Mouse (Mus musculus) megakaryocyte-erythroid progenitor cell, adult 5-6 weeks (primary cell): ENCODE measurements around the gene Lrrd1. TPM values are rescaled to one million over a fixed set of nuclear protein-coding genes. Genes with fewer than 3 reads are reported as not detected.

Experiments used
- total RNA-seq, 2 experiments: library from RNA; stranded (forward) in 1 of 2; stranded (reverse) in 1 of 2; fragments of 200-1000, 215-1000 nt in 1 of 2; fragments of >200 nt in 1 of 2; fragmentation: Nextera tagmentation in 1 of 2; gene quantifications; 2 replicates each; pipeline ENCODE4 v1.2.3; 2014 to 2017

Gene Lrrd1
- total RNA-seq, 2 experiments from 2014 or later, result 0.28 to 0.31 TPM

Other genes with a start within 250 kb of the Lrrd1 start
- 16.6 and 38.2 TPM in 2 replicates for gene Pex1, start 249.1 kb upstream of the Lrrd1 start, total RNA-seq (2014; fragmentation: Nextera tagmentation)
- gene Pex1, start 249.1 kb upstream of the Lrrd1 start, total RNA-seq (2017), result 20.7 and 22.1 TPM in 2 replicates
- 10.7 and 17.7 TPM in 2 replicates for gene Rbm48, start 248.6 kb upstream of the Lrrd1 start, total RNA-seq (2014; fragmentation: Nextera tagmentation)
- 29.5 and 31.9 TPM in 2 replicates for gene Rbm48, start 248.6 kb upstream of the Lrrd1 start, total RNA-seq (2017)
- gene Tmbim7, start 194.0 kb upstream of the Lrrd1 start, total RNA-seq (2014; fragmentation: Nextera tagmentation), result 0.94 and 1.4 TPM in 2 replicates
- gene Tmbim7, start 194.0 kb upstream of the Lrrd1 start, total RNA-seq (2017), result not detected in 2 replicates
- gene Gatad1, start 188.0 kb upstream of the Lrrd1 start, total RNA-seq (2014; fragmentation: Nextera tagmentation), result 95.7 and 101 TPM in 2 replicates
- 183 and 187 TPM in 2 replicates for gene Gatad1, start 188.0 kb upstream of the Lrrd1 start, total RNA-seq (2017)
- 29.0 and 34.5 TPM in 2 replicates for gene Ankib1, start 42.2 kb upstream of the Lrrd1 start, total RNA-seq (2014; fragmentation: Nextera tagmentation)
- 44.4 and 63.5 TPM in 2 replicates for gene Ankib1, start 42.2 kb upstream of the Lrrd1 start, total RNA-seq (2017)
- gene Krit1, start 42.0 kb upstream of the Lrrd1 start, total RNA-seq (2014; fragmentation: Nextera tagmentation), result 68.1 and 79.3 TPM in 2 replicates
- 54.5 and 69.1 TPM in 2 replicates for gene Krit1, start 42.0 kb upstream of the Lrrd1 start, total RNA-seq (2017)
- 9.2 and 13.4 TPM in 2 replicates for gene Mterf1a, start 48.8 kb downstream of the Lrrd1 start, total RNA-seq (2014; fragmentation: Nextera tagmentation)
- gene Mterf1a, start 48.8 kb downstream of the Lrrd1 start, total RNA-seq (2017), result 12.5 and 21.6 TPM in 2 replicates
- 59.7 and 69.8 TPM in 2 replicates for gene Akap9, start 82.9 kb downstream of the Lrrd1 start, total RNA-seq (2014; fragmentation: Nextera tagmentation)
- gene Akap9, start 82.9 kb downstream of the Lrrd1 start, total RNA-seq (2017), result 52.3 and 65.4 TPM in 2 replicates